Mouse (Mus musculus) embryo, embryonic 10.5 days (tissue): Measurements from ENCODE around the gene Trim69.
A peak's percentile ranks its signal among the peaks of the same experiment; 100 is the strongest.

ENCODE experiments used
- DNase-seq: peaks from one replicate; pipeline ENCODE4 v3.0.0-alpha.2; 2015; ENCODE audit warnings: low spot score

The Trim69 gene

GRCm38 (mm10) chr2:122153681-122154365 lies 6.7 kb upstream of the Trim69 start:
- no peak for DNase-seq

- no peak for DNase-seq
Measured at GRCm38 (mm10) chr2:122154479-122154878, 6.0 kb upstream of the Trim69 start.

- DNase-seq: no peak
Measured at GRCm38 (mm10) chr2:122155292-122155691, 5.2 kb upstream of the Trim69 start.

- no peak for DNase-seq
Measured at GRCm38 (mm10) chr2:122156051-122156700, 4.3 kb upstream of the Trim69 start.

GRCm38 (mm10) chr2:122157561-122157960 lies 2.9 kb upstream of the Trim69 start:
- DNase-seq: no peak

- DNase-seq: no peak
Measured at GRCm38 (mm10) chr2:122158362-122158802, 2.1 kb upstream of the Trim69 start.

GRCm38 (mm10) chr2:122159667-122160066 lies 833 bp upstream of the Trim69 start:
- no peak for DNase-seq

GRCm38 (mm10) chr2:122161542-122161941 lies 1.0 kb downstream of the Trim69 start:
- DNase-seq: peak; percentile 23

- DNase-seq: no peak
Measured at GRCm38 (mm10) chr2:122162529-122162928, 2.0 kb downstream of the Trim69 start.

GRCm38 (mm10) chr2:122163430-122164195 lies 3.1 kb downstream of the Trim69 start:
- no peak for DNase-seq

- DNase-seq: no peak
Measured at GRCm38 (mm10) chr2:122164293-122164692, 3.8 kb downstream of the Trim69 start.

GRCm38 (mm10) chr2:122171292-122171691 lies 10.8 kb downstream of the Trim69 start:
- DNase-seq: no peak

- no peak for DNase-seq
Measured at GRCm38 (mm10) chr2:122172188-122172587, 11.7 kb downstream of the Trim69 start.

- DNase-seq: no peak
Measured at GRCm38 (mm10) chr2:122180051-122180822, 19.7 kb downstream of the Trim69 start.

GRCm38 (mm10) chr2:122185086-122185485 lies 24.6 kb downstream of the Trim69 start:
- DNase-seq: no peak

- DNase-seq: no peak
Measured at GRCm38 (mm10) chr2:122186106-122186505, 25.6 kb downstream of the Trim69 start, which contains the start of the genes Patl2 and Terb2. Patl2 (minus strand) TSS chr2:122186189. Terb2 (plus strand) TSS chr2:122186272.

GRCm38 (mm10) chr2:122186751-122187150 lies 26.3 kb downstream of the Trim69 start:
- DNase-seq: no peak

GRCm38 (mm10) chr2:122191849-122192248 lies 31.3 kb downstream of the Trim69 start:
- DNase-seq: no peak

- DNase-seq: peak; percentile 69
Measured at GRCm38 (mm10) chr2:122194509-122194929, 34.0 kb downstream of the Trim69 start.

- no peak for DNase-seq
Measured at GRCm38 (mm10) chr2:122201501-122201900, 41.0 kb downstream of the Trim69 start.

- no peak for DNase-seq
Measured at GRCm38 (mm10) chr2:122206440-122207107, 46.1 kb downstream of the Trim69 start.
